Mouse (Mus musculus) liver, adult 2 months (tissue): ENCODE measurements at regions not wholly inside any gene's neighbourhood (a gene's known extent, or its start where the extent isn't known, plus 50 kb on each side); places are given as distances from the start of the nearest gene placed in this dataset.

Experiments used
- CTCF ChIP-seq: fragments of 200-500 bp; IDR thresholded peaks from 2 replicates; pipeline ENCODE4 v1.5.1; 2011; ENCODE audit warnings: low read depth, low read length, control low read depth
- POLR2A ChIP-seq: fragments of 200-500 bp; IDR thresholded peaks from 2 replicates; pipeline ENCODE4 v1.6.1; 2011; ENCODE audit warnings: low read length, control low read depth; ENCODE audit not compliant: insufficient read depth; ENCODE audit errors: extremely low read depth

- TF ChIP-seq POLR2A (no peak), CTCF (no peak)
Observed at GRCm38 (mm10) chr4:142330599-142330998, 91.4 kb upstream of the Kazn start.
